Mouse (Mus musculus) gonadal fat pad, adult 2 months (tissue): ENCODE measurements around the gene Pak6. TPM values are rescaled to one million over a fixed set of nuclear protein-coding genes. Genes with fewer than 3 reads are reported as not detected.

Experiments
- DNase-seq: peaks from one replicate; pipeline ENCODE4 v3.0.0-alpha.2; 2012; ENCODE audit warnings: low read depth
- polyA plus RNA-seq: library from polyadenylated mRNA; depleted of rRNA; stranded (reverse); fragments of >200 nt; gene quantifications from 2 replicates; pipeline ENCODE4 v1.2.3, GENCODE M21; 2012

Gene Pak6
- polyA plus RNA-seq, 1 experiment = 1.8 TPM

DNA sequence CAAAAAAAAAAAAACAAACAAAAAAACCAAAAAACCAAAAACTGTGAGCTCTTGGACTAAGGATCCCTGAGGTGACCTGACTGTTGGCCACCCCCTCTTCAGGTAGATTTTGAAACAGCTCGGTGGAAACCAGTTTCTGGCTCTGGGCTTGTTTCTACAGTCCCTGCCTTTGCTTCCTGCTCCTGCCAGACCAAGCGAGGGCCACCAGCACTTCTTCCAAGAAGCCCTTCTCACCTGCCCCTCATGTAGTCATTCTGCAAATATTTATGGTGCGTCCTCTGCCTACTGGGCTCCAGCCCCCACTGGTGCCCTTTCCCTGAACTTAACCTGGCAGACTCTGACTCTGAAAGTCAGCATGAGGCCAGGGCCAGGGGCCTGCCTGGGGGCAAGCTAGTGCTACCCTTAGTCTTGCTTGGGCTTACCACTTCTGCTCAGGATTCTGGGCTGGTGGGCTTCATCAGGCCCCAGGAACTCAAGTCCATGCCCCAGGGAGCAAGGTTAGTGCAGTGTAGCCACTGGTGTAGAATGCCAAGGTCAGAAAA is 1.9 kb downstream of the Pak6 start:
- DNase-seq = no peak

DNA sequence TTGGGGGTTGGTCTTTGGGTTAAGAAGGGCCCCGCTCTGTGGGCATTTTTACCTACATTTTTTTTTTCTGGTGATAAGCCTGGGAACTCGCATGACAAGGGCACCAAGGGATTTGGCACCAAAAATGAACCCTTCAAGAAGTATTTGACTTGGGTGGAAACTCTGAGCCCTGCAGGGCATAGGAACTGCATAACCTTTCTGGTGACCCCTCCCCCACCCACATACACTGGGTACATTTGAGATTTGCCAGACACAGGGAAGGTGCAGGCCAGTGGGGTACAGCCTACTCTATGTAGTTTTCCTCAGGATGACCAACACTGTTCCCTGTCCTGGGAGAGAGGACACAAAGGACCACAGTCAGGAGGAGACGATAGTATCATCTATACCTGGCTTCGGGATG is 2.5 kb downstream of the Pak6 start:
- DNase-seq = no peak

DNA sequence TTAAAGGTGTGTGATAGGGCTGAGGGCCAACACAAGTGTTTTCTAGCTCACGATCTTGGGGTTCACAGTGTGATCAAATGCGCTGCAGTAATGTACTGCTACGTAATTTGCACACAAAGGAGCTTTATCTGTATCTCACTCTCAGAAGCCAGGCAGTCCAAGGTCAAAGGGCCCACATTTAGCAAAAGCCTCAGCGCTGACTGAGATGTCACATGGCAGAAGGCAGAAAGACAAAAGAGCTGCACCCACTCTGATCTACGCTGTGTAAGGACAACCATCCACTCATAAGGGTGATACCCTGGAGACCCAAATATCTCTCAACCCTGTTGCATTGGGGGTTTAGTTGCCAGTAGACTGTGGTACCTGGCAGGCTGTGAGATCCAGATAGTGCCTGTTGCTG is 4.1 kb downstream of the Pak6 start:
- DNase-seq = no peak

DNA sequence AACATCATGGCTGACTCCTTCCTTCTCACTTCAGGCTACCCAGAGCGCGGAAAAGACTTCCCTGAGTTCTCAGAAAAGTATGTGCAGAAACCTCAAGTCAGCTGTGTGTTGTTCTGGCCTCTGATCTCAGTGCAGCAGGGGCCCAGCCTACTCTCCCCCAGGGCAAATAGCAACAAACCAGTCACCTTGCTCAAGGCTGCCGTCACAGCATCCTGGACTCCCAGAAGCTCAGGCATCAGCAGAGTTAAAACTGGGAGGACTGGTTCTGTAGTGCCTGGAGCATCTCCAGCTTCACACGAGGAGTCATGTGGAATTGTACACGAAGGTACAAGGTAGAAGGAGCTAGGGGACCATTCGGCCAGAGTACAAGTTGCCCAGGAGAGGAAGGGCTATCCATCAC is 6.1 kb downstream of the Pak6 start:
- DNase-seq = no peak

DNA sequence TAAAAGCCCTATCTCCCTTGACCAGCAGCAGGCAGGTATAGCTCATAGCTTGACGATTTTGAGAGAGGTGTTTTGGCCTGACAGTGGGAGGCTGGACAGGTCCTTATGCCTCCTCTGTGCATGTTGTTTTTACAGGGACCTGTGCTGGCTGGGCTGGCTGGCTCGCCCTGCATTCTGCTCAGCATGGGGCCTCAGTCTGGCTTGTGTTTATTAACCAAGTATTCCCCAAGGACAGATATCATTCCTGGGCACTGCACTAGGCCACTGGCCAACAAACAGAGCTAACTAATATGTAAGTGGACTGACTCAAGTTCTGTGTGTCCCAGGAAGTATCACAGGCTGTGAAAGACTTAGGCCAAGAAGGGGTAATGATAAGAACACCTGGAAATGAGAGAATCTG is 6.7 kb downstream of the Pak6 start:
- DNase-seq = no peak

DNA sequence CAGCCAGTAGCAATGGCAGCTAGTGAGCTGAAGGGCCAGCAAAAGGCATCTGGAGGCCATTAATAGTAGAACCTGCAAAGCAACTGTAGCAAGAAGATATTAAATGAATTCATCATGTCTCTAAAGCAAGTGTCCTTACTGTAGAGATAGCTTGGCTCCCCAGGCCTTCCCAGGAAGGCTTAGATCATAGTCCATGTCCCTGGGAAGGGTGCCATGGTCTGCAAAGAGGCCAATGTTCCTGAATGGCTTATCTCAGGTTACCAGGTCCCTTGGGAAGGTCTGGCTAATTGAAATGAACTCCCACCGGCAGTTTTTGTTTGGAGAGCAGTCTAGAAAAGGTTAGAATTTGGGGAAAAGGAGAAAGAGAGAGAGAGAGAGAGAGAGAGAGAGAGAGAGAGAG is 8.6 kb downstream of the Pak6 start:
- no peak for DNase-seq

DNA sequence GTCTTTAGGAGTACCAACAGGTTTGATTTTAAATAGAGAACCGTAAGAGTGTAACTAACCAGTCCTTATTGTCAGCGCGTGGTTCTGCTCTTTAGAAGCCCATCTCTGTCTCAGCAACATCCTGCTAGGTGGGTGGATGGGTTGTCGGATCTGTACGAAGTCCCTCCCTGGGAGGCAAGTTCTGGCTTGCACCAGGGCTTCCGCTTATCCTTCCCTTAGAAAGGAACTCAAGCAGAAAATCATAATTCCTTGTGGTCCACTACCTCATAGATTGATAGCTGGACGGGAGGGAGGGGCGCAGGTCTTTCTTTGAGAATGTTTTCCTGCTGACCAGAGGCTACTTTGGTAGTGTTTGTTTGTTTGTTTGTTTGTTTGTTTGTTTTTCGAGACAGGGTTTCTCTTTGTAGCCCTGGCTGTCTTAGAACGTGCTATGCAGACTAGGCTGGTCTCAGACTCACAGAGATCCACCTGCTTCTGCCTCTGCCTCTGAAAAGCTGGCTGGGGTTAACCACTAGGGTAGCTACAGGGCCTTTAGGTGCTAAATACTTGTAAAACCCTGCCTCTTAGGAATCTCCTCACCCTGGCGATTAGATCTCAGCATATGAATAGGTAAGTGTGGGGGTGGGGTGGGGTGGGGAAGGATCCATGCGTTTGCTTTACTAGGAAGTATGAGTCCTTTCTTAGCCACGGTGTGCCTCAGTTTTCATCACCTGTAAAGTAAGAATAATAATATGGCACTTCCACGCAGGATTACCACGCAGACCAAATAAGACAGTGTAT is 10.8 kb downstream of the Pak6 start:
- DNase-seq = no peak

DNA sequence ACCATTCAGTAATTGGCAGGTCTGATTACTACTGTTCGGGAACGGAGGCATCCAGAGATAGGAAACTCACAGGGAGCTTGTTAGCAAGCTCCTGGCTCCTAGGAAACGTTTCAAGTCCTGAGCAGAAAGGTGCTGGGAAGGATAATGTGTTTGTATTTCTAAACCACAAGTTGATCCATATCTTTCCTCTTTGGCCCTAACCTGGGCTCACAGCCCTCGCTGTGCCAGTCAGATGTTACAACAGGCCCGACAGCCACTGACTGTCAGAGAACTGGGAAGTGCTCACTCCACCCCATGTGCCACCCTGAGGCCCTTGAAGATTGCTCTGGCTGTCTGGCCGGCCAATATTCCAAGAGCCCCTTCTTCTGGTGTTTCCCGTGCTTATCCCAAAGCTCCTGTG is 11.4 kb downstream of the Pak6 start:
- DNase-seq = no peak

DNA sequence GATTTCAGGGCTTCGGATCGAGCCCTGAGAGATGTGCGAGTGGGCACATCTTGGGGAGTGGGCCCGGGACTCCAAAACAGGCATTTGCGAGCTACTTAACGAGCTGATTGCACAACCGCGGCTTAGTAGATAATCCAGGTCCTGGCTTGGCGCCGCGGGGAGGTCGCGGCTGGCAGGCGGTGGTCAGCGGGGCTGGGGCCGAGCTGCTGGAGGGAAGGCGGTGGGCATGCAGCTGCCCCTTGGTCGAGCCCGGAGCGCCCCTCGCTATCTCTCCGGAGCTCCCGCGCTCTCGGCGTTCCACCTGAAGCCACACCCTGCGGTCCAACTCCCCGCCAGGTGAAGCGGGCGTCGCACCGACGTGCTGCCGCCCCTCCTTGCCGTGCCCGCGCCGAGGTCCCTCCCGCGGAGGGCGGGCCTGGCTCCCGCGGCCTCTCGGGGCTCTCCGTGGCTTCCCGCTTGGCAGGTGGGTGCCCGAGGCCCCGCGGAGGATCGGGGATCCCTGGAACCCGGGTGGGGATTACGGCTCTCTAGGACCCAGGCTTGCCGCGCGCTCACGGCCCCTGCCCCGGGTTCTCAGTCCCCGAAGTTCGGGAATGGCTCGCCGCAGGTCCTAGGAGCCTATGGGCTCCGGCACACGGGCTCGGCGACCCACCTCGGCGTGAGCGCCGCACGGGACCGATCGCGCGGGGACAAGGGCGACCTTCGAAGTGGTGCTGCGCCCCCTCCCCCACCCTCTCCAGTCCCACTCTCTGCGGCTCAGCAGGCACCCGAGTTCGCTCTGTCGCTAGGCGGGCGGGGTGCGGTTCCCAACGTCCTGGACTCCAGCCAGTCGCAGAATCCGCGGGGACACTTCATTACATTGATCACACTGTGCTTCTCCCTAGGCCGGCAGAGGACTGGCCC is 14.0 kb downstream of the Pak6 start:
- no peak for DNase-seq

DNA sequence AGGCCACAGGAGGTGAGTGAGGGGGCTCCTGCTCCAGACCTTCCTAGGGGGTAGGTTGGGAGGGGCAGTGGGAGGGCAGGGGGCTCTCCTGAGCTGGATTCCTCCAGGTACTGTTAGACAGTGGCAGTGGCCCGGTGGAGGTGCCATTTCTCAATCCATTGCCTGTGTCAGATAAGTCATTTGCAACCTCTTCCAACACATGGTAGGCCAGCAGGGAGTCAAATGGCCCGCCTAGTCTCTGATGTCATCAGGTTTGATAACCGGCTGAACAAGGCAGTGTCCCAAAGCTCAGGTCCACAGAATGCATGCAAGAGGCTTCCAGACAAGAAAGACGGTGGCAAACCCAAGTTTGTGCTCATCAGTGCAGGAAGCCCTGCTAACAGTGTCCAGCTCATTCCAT is 14.7 kb downstream of the Pak6 start:
- no peak for DNase-seq

DNA sequence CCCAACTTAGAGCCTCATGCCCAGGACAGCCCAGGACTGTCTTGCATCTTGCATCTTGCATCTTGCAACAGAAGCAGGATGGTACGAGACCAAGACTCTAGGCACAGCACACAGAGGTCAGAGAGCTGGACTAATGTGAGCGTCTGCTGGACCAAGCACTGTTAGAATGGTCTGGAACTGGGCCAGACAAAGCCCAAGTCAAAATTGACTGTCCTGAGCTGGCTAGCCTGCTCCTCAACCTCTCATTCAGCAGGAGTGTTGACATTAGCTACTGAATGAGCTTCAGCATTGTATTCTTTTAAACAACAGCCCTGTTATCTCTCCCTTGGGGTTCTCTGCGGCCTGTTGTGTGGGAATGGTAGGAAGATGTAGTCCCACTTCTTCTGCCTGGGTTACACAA is 16.5 kb downstream of the Pak6 start:
- DNase-seq = no peak

DNA sequence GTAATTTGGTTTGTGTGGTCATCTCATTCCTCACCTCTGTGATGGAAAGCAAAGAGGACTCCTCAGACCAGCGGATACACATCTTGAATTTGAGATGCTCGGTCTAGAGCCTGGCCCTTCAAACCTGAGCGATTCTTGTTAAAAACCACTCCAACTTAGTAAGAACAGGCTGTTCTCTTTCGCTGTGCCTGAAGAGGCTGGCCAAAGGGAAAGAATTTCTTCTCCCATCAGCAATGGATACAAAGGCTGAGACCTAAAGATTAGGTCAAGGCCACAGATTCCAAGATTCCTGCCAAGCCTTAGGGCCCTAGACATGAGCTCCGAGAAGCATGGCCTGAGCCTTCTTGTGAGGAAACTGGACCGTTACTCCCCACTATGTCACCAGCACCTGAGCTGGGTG is 17.8 kb downstream of the Pak6 start:
- DNase-seq = no peak

DNA sequence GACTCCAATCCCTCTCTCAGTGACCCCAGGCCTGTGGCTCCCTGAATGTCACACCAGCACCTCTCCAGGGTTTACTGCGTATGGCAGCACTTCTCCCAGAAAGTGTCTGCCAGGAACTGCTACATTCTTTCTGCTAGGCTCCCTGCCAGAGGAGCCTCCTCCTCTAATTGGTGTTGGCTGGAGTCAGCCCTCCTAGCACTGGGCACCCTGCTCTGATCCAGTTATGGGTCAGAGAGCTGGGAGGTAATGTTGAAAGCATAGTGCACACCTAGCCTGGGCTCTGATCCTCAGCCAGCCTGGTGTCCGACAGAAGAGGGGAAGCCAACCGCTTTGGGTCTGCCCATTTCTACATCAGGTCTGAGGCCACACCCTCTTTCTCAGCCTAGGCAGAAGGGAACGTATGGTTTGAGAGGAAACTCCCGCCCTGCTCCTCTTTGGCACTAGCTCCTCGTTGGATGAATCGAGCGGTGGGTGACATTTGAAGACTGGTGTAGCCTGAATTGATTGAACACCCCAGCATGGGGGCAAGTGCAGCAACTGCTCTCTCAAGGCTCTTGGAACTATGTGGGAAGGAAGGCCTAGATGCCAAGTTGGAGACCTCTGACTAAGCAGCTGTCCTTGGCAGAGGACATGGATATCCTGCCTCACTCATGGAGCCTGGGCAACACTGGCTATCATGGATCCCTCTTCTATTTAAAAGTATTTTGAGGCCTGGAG is 19.6 kb downstream of the Pak6 start:
- DNase-seq = no peak

DNA sequence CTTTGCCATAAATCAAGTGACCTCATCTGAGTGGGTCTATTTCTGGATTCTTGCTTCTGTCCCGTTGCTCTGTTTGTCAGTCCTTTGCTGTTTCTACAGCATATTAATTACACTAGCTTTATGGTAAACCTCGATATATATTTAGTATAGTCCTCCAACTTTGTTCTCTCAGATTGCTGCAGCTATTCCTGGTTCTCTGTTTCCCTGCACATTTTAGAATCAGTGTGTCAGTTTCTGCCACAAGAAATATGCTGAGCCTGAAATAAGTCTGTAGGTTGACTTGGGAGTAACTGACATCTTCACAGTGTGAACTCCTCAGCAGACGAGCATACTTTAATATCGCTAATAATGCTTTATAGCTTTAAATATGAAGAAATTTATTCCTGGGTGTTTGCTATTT is 22.0 kb downstream of the Pak6 start:
- no peak for DNase-seq

DNA sequence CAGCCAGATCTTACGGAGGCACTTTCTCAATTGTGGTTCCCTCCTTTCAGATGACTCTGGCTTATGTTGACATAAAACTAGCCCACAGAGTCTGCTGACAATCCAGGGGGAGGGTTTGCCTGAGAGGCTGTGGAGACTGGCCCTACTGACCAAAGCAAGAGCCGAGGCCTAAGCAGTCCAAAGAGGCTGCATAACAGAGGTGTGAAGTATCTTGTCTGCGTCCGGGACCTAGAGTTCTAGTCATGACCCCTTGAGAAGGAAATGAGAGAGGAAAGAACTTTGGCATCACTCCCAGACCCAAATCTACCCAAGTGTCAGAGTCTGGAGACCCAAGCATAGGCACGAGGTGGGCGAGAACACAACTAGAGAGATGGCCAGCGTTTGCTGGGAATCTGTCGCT is 23.6 kb downstream of the Pak6 start:
- no peak for DNase-seq

DNA sequence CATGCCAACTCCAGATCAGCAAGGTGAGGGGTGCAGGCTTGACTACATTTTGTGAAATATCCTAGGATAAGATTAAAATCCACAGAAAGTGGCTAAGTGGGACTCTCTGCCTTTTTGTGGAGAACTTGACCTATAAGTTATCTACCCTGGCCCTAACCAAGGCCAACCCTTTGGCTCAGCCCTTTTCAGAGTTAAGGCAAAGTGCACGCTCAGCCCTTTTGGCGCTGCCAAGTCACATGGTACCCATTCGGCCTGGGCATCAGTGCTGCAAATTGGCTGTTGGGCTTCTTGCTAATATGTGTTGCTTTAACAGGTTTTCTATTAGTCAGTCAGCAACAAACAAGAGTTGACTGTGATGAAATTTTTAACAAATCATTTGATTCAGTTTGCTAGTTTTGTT is 24.7 kb downstream of the Pak6 start:
- DNase-seq = no peak

DNA sequence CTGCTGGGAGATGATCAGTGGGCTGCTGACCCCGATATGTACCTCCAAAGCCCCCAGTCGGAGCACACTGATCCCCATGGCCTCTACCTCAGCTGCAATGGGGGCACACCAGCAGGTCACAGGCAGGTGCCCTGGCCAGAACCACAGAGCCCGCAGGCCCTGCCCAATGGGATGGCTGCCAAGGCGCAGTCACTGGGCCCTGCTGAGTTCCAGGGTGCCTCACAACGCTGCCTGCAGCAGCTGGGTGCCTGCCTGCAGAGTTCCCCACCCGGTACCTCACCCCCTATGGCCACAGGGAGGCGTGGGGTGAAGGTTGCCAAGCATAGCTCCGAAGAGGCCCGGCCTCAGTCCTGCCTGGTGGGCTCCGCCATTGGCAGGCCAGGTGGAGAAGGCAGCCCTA is 26.8 kb downstream of the Pak6 start:
- DNase-seq = no peak

DNA sequence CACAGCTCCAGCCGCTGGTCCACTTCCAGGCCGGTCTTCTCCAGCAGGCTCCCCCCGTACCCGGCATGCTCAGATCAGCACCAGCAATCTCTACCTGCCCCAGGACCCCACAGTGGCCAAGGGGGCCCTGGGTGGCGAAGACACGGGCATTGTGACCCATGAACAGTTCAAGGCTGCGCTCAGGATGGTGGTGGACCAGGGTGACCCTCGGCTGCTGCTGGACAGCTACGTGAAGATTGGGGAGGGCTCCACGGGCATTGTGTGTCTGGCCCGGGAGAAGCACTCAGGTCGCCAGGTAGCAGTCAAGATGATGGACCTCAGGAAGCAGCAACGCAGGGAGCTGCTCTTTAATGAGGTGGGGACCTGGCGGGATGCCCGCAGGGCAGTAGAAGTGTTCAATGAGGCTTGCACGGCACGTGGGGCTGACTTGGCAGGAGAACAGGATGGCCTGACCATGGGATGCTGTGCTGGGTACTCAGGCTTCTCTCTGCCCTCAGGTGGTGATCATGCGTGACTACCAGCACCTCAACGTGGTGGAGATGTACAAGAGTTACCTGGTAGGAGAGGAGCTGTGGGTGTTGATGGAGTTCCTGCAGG is 30.4 kb downstream of the Pak6 start:
- no peak for DNase-seq

DNA sequence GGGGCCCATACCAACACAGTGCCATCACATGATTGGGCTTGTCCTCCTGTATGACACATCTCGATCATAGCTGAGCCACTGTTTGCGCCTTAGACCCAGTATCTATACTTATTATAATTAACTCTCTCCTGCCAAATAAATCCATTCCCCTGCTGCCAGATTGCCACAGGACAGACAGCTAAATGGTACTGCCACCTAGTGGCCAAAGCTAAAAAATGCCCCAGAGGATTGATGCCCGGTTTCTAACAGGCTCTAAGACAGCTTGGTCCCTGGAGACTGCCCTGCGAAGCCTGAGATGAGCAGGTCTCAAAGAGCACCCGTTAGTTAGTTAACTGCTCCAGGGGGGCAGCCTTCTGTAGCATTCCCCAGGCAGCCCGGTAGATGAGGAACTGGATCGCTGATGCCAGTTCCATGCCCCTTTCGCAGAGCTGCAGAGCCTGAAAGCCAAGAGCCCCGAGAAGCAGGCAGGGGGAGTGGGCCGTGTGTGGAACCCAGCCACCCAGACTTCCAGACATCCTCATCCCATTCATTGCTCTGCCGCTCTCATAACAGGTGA is 32.7 kb downstream of the Pak6 start:
- DNase-seq = no peak

DNA sequence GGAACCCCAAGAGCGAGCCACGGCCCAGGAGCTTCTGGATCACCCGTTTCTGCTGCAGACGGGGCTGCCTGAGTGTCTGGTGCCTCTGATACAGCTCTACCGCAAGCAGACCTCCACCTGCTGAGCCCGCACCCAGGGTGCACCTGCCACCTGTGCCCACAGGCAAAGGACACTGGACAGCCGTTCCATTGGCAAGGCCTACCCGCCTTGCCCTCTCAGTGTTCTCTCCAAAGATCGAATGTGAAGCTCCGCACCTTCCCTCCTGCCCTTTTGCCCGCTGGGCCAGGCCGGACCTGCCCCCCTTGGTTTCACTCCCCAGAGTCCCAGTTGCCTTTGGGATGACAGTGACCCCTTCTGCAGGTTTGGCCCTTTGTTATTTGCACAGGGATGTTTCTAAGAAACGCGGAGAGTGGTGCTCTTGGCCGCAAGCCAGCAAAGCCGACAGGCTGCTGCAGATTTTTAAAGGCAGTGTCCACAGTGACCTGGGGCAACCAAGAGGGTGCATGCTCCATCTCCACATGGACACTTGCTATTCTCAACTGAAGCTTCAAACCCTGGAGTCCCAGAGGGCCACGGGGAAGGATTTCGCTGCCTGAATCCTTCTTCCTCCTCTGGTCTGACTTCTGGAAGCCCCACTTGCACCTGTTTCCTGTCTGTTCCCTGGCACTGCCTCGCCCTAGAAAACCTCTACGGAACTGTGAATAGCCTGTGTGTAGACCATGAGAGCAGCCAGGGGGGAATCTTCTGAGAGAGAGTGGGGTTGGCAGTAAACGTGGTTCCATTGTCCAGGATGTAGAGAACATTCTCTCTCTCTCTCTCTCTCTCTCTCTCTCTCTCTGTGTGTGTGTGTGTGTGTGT is 33.6 kb downstream of the Pak6 start:
- DNase-seq = no peak
